Mouse (Mus musculus): ENCODE measurements around the gene Rgmb.

- TF ChIP-seq POLR2A (IDR thresholded peaks at IDR 0.05; ENCODE audit: insufficient read depth, low read length), result no peak
- TF ChIP-seq CTCF (IDR thresholded peaks at IDR 0.05; ENCODE audit: low read depth, low read length), result no peak
These were observed at the start of gene Rgmb for GRCm38 (mm10) chr17:15830766-15831644.

Measured in ES-Bruce4 (cell line).